Mouse (Mus musculus): ENCODE measurements at regions not wholly inside any gene's neighbourhood (a gene's known extent, or its start where the extent isn't known, plus 50 kb on each side); places are given as distances from the start of the nearest gene placed in this dataset.
"Not testable (repeated sequence)": the region's sequence is repeated elsewhere in the genome, so short reads cannot be mapped to it uniquely, and the experiment has no call there.

DNA sequence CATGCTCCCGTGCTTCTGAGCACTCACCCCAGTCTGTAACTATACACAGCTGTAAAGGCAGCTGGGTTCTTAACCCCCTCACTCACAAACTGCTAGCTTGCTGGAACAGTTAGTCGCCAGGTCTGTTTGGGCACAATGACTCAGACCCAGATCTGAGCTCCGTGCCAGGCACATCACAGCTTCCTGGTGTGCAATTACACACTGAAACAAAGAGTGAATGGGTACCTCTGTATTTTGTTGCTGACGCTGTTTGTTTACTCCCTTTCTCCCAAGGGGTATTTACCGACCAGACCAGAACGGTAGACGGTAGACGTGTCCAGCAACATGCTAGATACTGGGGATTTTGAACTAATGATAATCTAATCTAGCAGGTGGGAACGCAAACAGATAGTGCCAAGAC, 99.3 kb downstream of the Sox4 start:
- ATAC-seq (replicated peaks in 1 of 2; ENCODE audit: insufficient read depth in 1 of 2, low FRiP score in 2 of 2, low TSS enrichment in 1 of 2, low read depth in 1 of 2, poor library complexity in 2 of 2, severe bottlenecking in 2 of 2), result no peak

DNA sequence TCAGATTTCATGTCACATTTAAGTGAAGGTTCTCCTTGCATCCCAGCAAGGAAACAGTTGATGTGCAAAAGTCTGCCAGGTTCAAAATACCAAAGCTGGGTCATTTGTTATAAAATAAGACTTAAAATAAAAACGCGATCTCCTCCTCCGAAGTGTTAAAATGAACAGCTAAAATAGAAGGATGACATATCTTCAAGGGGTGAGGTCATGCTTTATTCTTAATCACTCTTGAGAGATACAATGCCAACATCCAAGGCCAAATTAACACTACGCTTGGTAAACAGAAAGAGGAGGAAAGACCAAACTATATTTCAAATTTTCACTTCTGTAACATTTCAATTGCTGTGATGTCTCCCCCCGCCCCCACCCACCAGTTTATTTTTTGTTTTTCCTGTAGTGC, 105.2 kb downstream of the Sox4 start:
- no peak for ATAC-seq (replicated peaks in 1 of 2; ENCODE audit: insufficient read depth in 1 of 2, low FRiP score in 2 of 2, low TSS enrichment in 1 of 2, low read depth in 1 of 2, poor library complexity in 2 of 2, severe bottlenecking in 2 of 2)

DNA sequence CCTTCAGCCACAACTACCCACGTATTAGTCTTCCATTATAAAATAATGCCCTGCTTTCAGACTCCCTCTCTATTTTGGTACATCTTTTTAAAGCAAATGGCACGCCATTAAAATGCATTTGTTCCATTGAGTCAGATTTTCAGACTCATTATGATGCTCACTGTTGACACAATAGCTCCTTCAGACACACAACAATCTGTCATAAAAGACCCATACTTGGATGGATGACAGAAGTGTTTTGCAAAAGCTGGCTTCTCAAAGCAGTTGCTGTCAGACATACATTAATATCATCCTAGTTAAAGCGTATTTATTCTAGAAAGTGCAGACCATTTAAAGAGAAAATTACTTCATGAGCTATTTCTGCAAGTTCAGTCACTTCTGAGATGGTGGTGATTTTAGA, 106.0 kb downstream of the Sox4 start:
- ATAC-seq (replicated peaks in 1 of 2; ENCODE audit: insufficient read depth in 1 of 2, low FRiP score in 2 of 2, low TSS enrichment in 1 of 2, low read depth in 1 of 2, poor library complexity in 2 of 2, severe bottlenecking in 2 of 2), result no peak

DNA sequence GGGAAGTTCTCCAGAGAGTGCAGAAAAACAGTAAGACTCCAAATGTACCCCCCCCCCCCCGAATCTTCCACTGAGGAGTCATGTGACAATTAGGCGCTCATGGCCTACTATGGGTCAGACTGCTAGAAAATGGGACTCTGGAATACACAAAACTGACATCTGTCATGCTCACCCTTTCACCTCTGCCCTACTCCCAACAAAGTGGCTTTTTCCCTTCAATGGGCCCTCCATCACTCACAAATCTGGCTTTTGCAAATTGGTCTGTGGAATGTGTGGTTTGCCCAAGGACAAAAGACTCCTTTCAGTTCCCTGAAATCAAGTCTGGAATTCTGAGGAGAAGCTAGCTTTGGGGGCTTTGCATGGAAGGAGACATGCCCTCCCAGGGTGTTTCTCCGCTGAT, 109.0 kb downstream of the Sox4 start:
- ATAC-seq (replicated peaks in 1 of 2; ENCODE audit: insufficient read depth in 1 of 2, low FRiP score in 2 of 2, low TSS enrichment in 1 of 2, low read depth in 1 of 2, poor library complexity in 2 of 2, severe bottlenecking in 2 of 2), result no peak

DNA sequence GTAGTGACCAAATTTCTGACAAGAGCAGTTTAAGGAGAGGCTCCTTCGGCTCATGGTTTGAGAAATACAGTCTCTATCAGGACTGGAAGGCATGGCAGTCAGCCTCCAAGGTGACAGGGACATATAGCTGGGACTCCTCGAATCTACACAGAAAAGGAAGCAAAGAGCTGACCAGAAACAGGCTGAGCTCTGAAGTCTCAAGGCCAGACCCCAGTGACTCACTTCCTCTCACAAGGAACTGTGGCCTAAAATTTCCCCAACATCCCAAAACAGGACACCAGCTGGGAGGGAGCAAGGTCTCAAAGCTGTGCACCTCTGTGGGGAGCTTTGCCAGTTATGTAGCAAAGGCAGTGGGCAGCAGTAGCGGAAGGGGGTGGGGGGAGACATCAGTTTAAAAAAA, 110.7 kb downstream of the Sox4 start:
- ATAC-seq (replicated peaks in 1 of 2; ENCODE audit: insufficient read depth in 1 of 2, low FRiP score in 2 of 2, low TSS enrichment in 1 of 2, low read depth in 1 of 2, poor library complexity in 2 of 2, severe bottlenecking in 2 of 2), result peak; percentile 14 to 33; a peak in 2 of 4 replicates

DNA sequence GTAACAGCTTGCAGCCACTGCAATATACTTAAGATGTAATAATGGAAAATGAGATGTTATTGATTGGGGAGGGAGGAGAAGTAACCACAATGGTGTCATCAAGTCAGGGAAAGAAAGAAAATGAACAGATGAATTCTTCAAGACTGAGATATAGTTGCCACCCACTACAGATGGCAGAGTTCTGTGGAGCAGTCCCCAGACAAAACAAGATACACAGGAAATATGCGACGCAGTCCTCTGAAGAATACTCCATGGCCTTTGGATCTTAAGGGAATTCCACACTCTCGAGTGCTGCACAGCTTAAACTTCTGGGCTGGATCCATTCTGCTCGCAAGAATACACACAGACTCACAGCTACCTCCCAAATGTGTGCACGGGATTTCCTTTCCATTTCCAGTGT, 113.4 kb downstream of the Sox4 start:
- ATAC-seq (replicated peaks in 1 of 2; ENCODE audit: insufficient read depth in 1 of 2, low FRiP score in 2 of 2, low TSS enrichment in 1 of 2, low read depth in 1 of 2, poor library complexity in 2 of 2, severe bottlenecking in 2 of 2), result no peak

DNA sequence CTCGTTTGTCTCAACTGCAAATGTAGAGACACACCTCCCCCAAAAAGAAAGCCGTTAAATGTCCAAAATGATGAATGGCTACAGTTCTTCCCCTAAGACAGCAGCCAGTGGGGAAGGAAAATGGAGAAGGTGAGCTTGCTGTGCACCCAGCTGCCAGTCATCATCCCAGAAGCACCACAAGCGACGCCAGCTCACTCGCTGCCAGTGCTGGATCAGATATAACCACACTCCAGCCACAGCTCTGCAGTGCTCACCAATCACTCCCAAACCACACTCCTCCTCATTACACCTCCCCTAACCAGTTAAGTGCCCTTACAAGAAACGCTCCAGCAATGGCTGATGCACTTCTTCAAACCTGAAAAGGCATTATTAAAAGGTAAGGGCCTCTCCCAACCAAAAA, 114.4 kb downstream of the Sox4 start:
- peak; percentile 97 to 98 for ATAC-seq (replicated peaks in 1 of 2; ENCODE audit: insufficient read depth in 1 of 2, low FRiP score in 2 of 2, low TSS enrichment in 1 of 2, low read depth in 1 of 2, poor library complexity in 2 of 2, severe bottlenecking in 2 of 2)

DNA sequence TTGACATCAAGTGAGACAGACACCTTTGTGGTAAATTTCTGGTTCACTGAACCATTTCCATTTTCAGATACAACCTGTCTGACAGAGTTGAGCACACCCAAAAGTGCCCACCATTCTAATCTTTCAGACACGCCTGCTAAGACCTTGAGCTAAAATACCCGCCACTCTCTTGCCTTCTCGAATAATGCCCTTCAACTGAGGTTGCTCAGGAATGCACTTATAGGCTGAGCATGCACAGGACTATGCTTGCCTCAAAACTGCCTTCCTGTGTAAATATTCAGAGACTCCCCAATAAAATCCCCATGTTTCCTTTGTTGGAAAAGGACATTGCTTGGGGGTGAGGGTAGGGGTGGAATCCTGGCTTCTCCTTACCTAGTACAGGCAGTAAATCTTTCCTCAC, 115.3 kb downstream of the Sox4 start:
- ATAC-seq (replicated peaks in 1 of 2; ENCODE audit: insufficient read depth in 1 of 2, low FRiP score in 2 of 2, low TSS enrichment in 1 of 2, low read depth in 1 of 2, poor library complexity in 2 of 2, severe bottlenecking in 2 of 2), result no peak

DNA sequence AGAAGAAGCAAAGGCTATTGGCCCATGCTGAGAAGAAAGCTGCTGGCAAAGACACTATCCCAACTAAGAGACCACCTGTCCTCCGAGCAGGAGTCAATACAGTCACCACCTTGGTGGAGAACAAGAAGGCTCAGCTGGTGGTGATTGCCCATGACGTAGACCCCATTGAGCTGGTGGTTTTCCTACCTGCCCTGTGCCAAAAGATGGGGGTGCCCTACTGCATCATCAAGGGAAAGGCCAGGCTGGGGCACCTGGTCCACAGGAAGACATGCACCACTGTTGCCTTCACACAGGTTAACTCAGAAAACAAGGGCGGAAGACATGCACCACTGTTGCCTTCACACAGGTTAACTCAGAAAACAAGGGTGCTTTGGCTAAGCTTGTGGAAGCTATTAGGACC, 116.3 kb downstream of the Sox4 start:
- not testable (repeated sequence) for ATAC-seq (replicated peaks in 1 of 2; ENCODE audit: insufficient read depth in 1 of 2, low FRiP score in 2 of 2, low TSS enrichment in 1 of 2, low read depth in 1 of 2, poor library complexity in 2 of 2, severe bottlenecking in 2 of 2)

DNA sequence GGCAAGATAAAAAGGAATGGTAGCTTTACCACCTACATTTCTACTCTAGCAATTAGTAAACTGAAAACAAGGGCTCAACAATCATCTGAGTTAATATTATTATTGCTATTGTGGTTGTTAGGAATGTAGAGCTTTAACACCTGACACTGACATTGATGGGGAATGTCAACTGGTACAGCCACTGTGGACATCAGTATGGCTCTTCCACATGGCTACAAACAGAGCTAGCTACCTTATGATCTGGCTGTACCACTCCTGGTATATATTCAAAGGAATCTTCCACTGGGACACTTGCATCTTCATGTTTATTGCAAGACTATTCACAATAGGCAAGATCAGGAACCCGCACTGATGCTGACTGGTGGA, 119.8 kb downstream of the Sox4 start:
- ATAC-seq (replicated peaks in 1 of 2; ENCODE audit: insufficient read depth in 1 of 2, low FRiP score in 2 of 2, low TSS enrichment in 1 of 2, low read depth in 1 of 2, poor library complexity in 2 of 2, severe bottlenecking in 2 of 2), result no peak

DNA sequence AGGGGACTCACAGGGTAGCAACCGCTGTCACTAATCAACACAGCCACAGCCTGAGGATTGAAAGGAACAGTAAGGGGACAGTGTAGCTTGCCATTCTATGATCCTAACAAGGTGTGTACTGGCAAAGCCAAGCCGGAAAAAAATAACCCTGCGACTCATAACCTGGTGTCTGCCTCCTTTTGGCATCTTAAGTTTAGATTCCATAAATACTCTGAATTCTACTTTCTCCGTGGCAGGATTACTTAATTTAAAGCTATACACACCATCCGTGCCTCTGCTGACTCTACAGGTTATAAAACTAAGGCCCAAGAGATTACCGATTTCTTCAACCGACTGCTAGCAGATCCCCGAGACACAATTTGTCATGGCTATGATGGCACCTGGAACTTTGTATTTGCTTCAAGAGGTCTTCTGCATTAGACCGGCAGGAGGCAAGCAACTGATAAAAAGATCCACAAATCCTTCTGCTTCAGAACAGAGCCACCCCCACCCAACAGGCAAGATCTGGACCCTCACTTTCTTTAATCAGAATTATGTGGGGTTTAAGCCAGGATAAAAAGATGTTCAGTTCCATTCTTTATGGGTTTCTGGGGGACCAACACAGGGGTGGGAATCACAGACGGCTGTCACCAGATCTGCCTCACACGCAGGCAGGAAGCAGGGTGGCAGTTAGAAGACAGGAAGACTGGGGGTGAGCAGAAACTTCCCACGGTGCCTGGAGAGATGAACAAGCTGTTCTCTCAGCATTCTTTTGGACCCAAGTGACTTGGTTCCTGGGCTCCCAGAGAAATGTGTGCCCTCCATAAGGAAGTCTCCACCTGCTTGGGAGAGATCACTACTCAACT, 120.4 kb downstream of the Sox4 start:
- peak; percentile 62 to 80; a peak in 3 of 4 replicates for ATAC-seq (replicated peaks in 1 of 2; ENCODE audit: insufficient read depth in 1 of 2, low FRiP score in 2 of 2, low TSS enrichment in 1 of 2, low read depth in 1 of 2, poor library complexity in 2 of 2, severe bottlenecking in 2 of 2)

DNA sequence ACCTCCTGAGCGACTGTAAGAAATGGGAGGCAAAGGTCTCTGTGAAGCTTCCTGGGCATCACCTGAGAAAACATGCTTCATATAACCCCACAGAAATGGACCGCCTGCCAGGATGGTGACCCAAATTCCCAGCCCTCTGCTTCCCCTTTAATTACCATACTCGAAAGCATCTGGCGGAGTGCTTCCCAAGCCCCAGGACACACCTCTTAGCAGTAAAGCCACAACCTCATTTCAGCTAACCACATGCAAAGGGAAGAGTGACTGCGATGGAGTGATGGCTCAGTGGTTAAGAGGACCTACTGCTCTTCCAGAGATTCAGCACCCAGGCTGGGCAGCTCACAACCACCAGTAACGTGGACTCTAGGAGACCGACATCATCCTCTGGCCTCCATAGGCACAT, 127.2 kb downstream of the Sox4 start:
- peak; percentile 86 to 87 for ATAC-seq (replicated peaks in 1 of 2; ENCODE audit: insufficient read depth in 1 of 2, low FRiP score in 2 of 2, low TSS enrichment in 1 of 2, low read depth in 1 of 2, poor library complexity in 2 of 2, severe bottlenecking in 2 of 2)

DNA sequence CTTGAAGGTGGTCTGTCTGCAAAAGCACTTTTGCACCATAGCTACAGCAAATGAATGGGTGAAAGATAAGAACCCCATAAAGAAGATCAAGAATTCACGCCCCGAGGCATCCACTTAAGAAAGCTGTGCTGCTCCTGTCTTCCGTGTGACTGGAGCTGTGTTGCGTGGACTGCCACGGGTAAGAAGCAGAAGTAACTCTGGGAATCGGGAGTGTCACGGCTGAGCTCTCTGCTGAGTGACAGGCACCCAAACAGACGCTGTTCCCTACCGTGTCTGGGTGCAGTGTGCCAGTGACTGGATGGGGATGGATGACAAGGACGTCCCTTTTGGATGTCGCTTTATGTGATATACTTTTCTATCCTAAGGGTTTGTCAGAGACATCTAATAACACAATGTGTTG, 129.5 kb downstream of the Sox4 start:
- ATAC-seq (replicated peaks in 1 of 2; ENCODE audit: insufficient read depth in 1 of 2, low FRiP score in 2 of 2, low TSS enrichment in 1 of 2, low read depth in 1 of 2, poor library complexity in 2 of 2, severe bottlenecking in 2 of 2), result peak; percentile 29 to 60; a peak in 3 of 4 replicates

DNA sequence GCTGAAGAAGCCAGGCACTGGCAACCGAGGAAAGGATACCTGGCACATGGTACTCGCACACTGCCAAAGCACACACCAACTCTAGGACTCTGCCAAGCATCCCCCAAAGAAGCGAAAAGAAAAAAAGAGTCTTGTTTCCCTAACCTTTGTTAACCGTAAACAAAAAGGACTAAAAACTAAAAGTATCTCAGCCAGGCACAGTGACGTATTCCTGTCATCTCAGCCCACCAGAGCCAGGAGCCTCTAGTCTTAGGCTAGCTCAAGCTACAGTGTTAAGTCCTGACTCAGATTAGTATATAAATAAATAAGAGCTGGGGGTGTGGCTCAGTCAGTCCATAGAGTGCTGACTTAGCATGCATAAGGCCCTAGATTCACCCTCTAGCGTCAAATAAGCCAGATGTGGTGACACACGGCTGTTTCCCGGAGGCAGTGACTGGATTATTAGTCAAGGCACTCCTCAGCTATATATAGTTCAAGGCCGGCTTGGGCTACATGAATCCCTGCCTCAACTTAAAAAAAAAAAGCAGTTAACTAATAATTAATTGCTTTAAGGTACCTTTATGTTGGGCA, 130.1 kb downstream of the Sox4 start:
- no peak for ATAC-seq (replicated peaks in 1 of 2; ENCODE audit: insufficient read depth in 1 of 2, low FRiP score in 2 of 2, low TSS enrichment in 1 of 2, low read depth in 1 of 2, poor library complexity in 2 of 2, severe bottlenecking in 2 of 2)

DNA sequence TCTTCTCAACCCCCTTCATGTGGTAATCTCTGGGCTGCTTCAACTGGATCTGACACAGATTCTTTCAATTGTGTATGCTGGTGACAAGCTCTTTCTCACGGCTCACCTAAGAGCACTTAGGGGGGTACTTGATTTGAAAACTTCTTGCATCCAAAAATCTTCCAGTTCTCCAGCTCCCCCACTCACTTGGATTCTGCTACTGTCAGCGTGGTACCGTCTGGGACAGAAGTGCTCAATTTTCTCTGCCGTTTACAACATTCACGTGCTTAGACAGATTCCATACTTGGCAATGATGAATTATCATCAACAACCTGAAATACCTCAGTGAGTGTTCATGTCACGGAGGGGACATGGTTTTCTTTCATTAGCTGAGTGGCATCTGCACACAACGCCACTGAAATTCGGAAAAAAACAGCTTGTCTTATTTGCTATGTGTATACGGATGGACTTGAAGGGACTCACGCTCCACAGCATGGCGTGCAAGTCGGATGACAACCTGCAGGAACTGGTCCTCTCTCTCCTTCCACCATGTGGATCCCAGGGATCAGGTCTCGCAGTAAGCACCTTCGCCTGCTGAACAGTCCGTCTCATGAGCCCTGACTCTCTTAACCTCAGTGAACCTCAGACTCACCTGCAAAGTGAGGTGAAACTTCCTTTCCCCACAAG, 132.5 kb downstream of the Sox4 start:
- ATAC-seq (replicated peaks in 1 of 2; ENCODE audit: insufficient read depth in 1 of 2, low FRiP score in 2 of 2, low TSS enrichment in 1 of 2, low read depth in 1 of 2, poor library complexity in 2 of 2, severe bottlenecking in 2 of 2), result no peak

DNA sequence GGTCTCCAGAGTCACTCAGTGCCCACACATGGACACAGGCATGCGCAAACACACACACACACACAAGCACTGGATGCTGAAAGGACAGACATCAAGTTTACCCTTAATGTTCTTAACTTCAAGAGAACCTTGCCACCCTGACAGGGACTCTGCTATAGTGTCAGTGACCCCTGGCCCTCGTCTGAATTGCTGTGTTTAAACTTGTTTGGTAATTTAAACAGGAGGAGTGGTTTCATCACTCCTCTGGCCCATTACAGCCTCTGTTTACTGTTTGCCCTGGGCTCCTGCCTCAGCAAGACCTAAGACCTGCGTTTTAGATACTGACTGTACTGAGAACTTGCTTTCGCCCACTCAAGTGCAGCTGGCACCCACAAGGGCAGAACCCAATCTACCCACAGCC, 139.4 kb downstream of the Sox4 start:
- no peak for ATAC-seq (replicated peaks in 1 of 2; ENCODE audit: insufficient read depth in 1 of 2, low FRiP score in 2 of 2, low TSS enrichment in 1 of 2, low read depth in 1 of 2, poor library complexity in 2 of 2, severe bottlenecking in 2 of 2)

DNA sequence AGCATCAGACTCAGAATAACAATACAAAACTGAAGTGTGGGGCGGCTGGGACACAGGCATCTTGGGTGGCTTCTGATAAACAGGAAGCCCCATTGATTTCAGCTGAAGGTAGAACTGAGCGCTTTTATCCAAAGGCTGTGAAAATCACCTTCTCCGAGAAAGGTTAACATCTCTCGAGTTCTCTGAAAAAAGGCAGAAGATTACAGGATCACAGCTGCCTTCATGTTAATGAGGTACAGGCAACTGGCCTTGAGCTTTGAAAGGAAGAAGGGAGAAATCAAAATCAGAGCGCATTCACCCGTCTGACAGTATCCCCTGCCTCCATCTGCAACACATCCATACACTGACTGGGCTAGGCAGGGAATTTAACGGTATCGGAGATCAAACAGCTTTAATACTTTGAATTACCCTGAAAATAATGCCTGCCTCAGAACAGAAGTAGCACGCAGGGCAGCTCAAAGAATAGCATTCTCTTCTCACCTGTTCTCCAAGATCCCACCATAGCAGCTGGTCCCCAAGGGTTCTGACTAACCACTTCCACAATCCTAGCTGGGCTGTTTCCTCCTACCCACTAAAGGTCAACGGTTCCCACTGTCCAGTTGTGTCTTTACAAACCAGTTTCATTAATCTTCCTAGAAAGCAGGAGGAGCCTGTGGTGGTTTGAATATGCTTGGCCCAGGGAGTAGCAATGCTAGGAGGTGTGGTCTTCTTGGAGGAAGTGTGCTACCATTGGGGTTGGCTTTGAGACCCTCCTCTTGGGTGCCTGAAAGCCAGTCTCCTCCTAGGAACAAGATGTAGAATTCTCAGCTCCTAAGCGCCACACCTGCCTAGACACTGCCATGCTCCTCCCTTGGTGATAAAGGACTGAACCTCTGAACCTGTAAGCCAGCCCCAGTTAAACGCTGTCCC, 141.6 kb downstream of the Sox4 start:
- ATAC-seq (replicated peaks in 1 of 2; ENCODE audit: insufficient read depth in 1 of 2, low FRiP score in 2 of 2, low TSS enrichment in 1 of 2, low read depth in 1 of 2, poor library complexity in 2 of 2, severe bottlenecking in 2 of 2), result no peak

DNA sequence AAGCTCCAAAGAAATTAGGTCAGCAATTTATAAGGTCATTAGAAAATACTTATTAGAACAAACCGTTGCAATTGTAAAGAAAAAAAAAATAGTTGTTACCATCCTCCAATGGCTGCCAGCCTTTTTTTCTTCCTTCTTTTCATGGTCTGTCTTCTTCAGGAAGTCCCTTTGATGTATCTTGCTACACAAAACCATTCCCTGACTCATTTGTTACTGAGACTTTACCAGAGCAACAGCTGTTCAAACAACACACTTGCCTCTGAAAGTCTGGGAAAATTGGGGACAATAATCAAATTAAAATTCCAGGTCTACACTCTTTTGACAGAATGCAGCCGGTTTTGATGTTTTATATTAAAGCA, 142.5 kb downstream of the Sox4 start:
- ATAC-seq (replicated peaks in 1 of 2; ENCODE audit: insufficient read depth in 1 of 2, low FRiP score in 2 of 2, low TSS enrichment in 1 of 2, low read depth in 1 of 2, poor library complexity in 2 of 2, severe bottlenecking in 2 of 2), result no peak; a peak in 1 of 4 replicates
